Mouse (Mus musculus): ENCODE data around the gene Zfp750. TPM values are rescaled to one million over a fixed set of nuclear protein-coding genes. Genes with fewer than 3 reads are reported as not detected.

Zfp750 gene
- 0.34 and 0.66 TPM in 2 replicates for polyA plus RNA-seq (2015; fragmentation: Nextera tagmentation; extraction: Ambion mirVana)

DNA sequence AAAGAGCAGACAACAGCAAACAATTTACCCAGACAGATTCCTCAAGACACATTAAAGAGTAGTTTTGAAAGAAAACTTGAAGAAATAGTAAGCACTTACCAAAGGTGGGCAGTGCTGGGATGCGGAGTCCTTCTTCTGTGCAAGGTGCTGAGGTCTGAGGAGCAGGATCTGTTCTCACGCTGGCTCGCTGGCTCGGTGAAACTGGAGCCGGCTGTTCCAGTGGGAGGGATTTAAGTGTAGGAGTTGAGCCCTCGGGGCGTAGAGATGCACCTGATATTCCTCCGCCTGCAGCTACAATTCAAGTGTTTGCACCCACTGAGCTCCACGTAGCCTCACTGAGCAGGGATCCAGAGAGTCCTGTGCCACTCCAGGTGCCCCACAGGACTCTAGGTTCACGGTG lies at the start of gene Zfp750:
Zfp750 (minus strand) TSS at position 203 of the 400 bp plus-strand sequence.
- no peaks in the 10 kb centered on the region for H3K27me3 ChIP-seq (replicated peaks; ENCODE audit: control insufficient read depth, insufficient read depth, low read length)
- H3K4me3 ChIP-seq (replicated peaks; ENCODE audit: low read length): no peak within 1 kb of the TSS
- no peak for ATAC-seq
- H3K9ac ChIP-seq (replicated peaks; ENCODE audit: low read depth, low read length): no peak within 1 kb of the TSS
- H3K4me1 ChIP-seq (replicated peaks; ENCODE audit: control insufficient read depth, insufficient read depth, low read length): 0 out of 2 replicates have a peak, but pooled peaks cover 3% of the 10 kb centered on the region
- H3K9me3 ChIP-seq (ENCODE audit: control insufficient read depth, low read length): no peaks in the 10 kb centered on the region
- H3K27ac ChIP-seq (ENCODE audit: low read length): no peak within 1 kb of the TSS
- WGBS: 42% methylated on average over 10 of the region's 10 CpGs
- H3K36me3 ChIP-seq (ENCODE audit: control insufficient read depth, insufficient read depth): no peaks in the 10 kb centered on the region
- no peak within 1 kb of the TSS for H3K4me2 ChIP-seq (ENCODE audit: low read length)

DNA sequence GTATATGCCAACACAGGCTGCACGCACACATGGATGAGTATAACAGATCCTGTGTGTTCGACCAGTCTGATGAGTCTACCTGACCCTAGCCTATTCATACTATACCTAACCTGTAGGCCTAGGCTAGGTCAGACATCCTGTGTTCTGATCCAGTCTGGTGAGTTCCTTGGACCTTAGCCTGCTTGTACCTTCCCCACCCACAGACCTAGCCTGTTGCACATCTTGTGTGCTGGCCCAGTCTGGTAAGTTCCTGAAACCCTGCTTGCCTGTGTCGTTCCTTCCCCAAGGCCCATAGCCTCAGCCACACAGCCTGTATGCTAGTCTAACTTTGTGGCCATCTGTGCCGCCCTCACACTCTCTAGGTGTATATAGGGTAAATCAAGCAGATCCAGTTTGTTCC lies 45.1 kb upstream of the Zfp750 start:
- Histone ChIP-seq H3K9ac (replicated peaks; ENCODE audit: low read depth, low read length) (no peak overlapping the region), H3K27ac (ENCODE audit: low read length) (no peak overlapping the region), H3K4me3 (replicated peaks; ENCODE audit: low read length) (no peak overlapping the region), H3K4me1 (replicated peaks; ENCODE audit: control insufficient read depth, insufficient read depth, low read length) (no peaks in the 10 kb centered on the region), H3K9me3 (ENCODE audit: control insufficient read depth, low read length) (no peaks in the 10 kb centered on the region), H3K36me3 (ENCODE audit: control insufficient read depth, insufficient read depth) (no peaks in the 10 kb centered on the region), H3K4me2 (ENCODE audit: low read length) (no peak overlapping the region), H3K27me3 (replicated peaks; ENCODE audit: control insufficient read depth, insufficient read depth, low read length) (no peaks in the 10 kb centered on the region)
- no peak for ATAC-seq
- WGBS: 96% methylated on average over 4 of the region's 4 CpGs

- no peaks in the 10 kb centered on the region for H3K36me3 ChIP-seq (ENCODE audit: control insufficient read depth, insufficient read depth)
- H3K9me3 ChIP-seq (ENCODE audit: control insufficient read depth, low read length): no peaks in the 10 kb centered on the region
- no peak overlapping the region for H3K4me3 ChIP-seq (replicated peaks; ENCODE audit: low read length)
- no peaks in the 10 kb centered on the region for H3K27me3 ChIP-seq (replicated peaks; ENCODE audit: control insufficient read depth, insufficient read depth, low read length)
- ATAC-seq: no peak
- WGBS: 88% methylated on average over 5 of the region's 5 CpGs
- H3K27ac ChIP-seq (ENCODE audit: low read length): no peak overlapping the region
- H3K4me2 ChIP-seq (ENCODE audit: low read length): no peak overlapping the region
- no peaks in the 10 kb centered on the region for H3K4me1 ChIP-seq (replicated peaks; ENCODE audit: control insufficient read depth, insufficient read depth, low read length)
- no peak overlapping the region for H3K9ac ChIP-seq (replicated peaks; ENCODE audit: low read depth, low read length)
These were observed 44.2 kb upstream of the Zfp750 start for GRCm38 (mm10) chr11:121563312-121563711.

DNA sequence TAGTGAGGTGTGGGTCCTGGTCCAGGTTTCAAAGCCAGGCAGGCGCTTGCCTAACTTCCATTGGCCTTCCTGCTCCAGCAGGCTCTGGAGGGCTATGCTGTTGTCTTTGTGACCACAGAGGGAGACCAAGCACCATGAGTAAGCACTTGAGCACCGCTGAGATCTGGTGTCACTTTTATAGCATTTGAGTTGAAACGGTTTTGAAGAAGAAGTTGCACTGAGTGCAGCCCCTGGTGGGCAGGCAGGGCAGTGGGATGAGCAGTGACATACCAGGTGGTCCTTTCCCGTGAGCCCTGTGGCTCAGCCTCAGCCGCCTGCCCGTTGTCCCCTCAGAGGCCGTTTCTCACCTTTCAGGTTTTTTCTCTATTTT lies 41.1 kb upstream of the Zfp750 start:
- H3K4me1 ChIP-seq (replicated peaks; ENCODE audit: control insufficient read depth, insufficient read depth, low read length): no peaks in the 10 kb centered on the region
- H3K9me3 ChIP-seq (ENCODE audit: control insufficient read depth, low read length): no peaks in the 10 kb centered on the region
- ATAC-seq: no peak
- no peak overlapping the region for H3K4me2 ChIP-seq (ENCODE audit: low read length)
- H3K27me3 ChIP-seq (replicated peaks; ENCODE audit: control insufficient read depth, insufficient read depth, low read length): no peaks in the 10 kb centered on the region
- H3K36me3 ChIP-seq (ENCODE audit: control insufficient read depth, insufficient read depth): no peaks in the 10 kb centered on the region
- H3K27ac ChIP-seq (ENCODE audit: low read length): no peak overlapping the region
- no peak overlapping the region for H3K9ac ChIP-seq (replicated peaks; ENCODE audit: low read depth, low read length)
- WGBS: 85% methylated on average over 7 of the region's 7 CpGs
- H3K4me3 ChIP-seq (replicated peaks; ENCODE audit: low read length): no peak overlapping the region

DNA sequence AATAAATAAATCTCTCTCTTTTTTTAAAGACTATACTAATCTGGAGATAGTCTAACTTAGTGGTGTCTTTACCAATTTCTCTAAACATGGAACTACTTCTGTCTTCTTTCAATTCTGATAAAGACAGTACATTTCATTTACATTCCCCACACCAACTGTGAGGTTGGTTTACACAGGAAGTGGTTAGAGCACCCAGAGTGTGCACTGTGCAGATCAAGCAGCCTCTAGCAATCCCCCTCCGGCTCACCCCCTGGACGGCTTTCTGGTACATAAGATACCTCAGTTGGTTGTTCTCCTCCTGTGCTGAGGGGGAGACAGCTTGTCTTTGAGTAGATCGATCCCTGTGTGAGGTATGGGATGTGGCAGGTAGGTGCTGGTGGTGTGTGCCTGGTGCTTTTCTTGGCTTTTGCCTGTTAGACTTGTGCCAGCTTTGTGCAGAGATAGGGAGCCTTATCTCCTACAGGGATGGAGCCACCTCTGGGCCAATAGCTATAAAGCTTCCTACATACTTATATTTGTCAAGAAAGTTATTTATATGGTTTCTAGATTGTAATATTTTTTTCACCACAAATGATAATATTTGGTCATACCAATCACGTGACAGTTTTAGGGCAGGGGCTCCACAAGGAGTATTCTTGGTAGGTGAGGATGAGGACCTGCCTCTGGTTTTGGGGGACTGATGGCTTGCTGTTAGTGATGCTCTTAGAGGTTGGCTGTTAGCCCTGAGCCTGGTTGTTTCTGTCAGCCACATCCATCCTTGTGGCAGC lies 40.6 kb upstream of the Zfp750 start:
- H3K9me3 ChIP-seq (ENCODE audit: control insufficient read depth, low read length): no peaks in the 10 kb centered on the region
- H3K36me3 ChIP-seq (ENCODE audit: control insufficient read depth, insufficient read depth): no peaks in the 10 kb centered on the region
- no peak overlapping the region for H3K9ac ChIP-seq (replicated peaks; ENCODE audit: low read depth, low read length)
- no peak overlapping the region for H3K27ac ChIP-seq (ENCODE audit: low read length)
- ATAC-seq: no peak
- no peak overlapping the region for H3K4me3 ChIP-seq (replicated peaks; ENCODE audit: low read length)
- H3K4me2 ChIP-seq (ENCODE audit: low read length): no peak overlapping the region
- H3K27me3 ChIP-seq (replicated peaks; ENCODE audit: control insufficient read depth, insufficient read depth, low read length): no peaks in the 10 kb centered on the region
- 93% methylated on average over 4 of the region's 4 CpGs for WGBS
- no peaks in the 10 kb centered on the region for H3K4me1 ChIP-seq (replicated peaks; ENCODE audit: control insufficient read depth, insufficient read depth, low read length)

GRCm38 (mm10) chr11:121558522-121558921 lies 39.4 kb upstream of the Zfp750 start:
- ATAC-seq: no peak
- Histone ChIP-seq H3K9me3 (ENCODE audit: control insufficient read depth, low read length) (no peaks in the 10 kb centered on the region), H3K4me1 (replicated peaks; ENCODE audit: control insufficient read depth, insufficient read depth, low read length) (no peaks in the 10 kb centered on the region), H3K27me3 (replicated peaks; ENCODE audit: control insufficient read depth, insufficient read depth, low read length) (no peaks in the 10 kb centered on the region), H3K36me3 (ENCODE audit: control insufficient read depth, insufficient read depth) (no peaks in the 10 kb centered on the region), H3K9ac (replicated peaks; ENCODE audit: low read depth, low read length) (no peak overlapping the region), H3K4me2 (ENCODE audit: low read length) (no peak overlapping the region), H3K27ac (ENCODE audit: low read length) (no peak overlapping the region), H3K4me3 (replicated peaks; ENCODE audit: low read length) (no peak overlapping the region)
- WGBS: 96% methylated on average over 3 of the region's 3 CpGs

- 100% methylated on average over 1 of the region's 1 CpGs for WGBS
- Histone ChIP-seq H3K4me2 (ENCODE audit: low read length) (no peak overlapping the region), H3K27ac (ENCODE audit: low read length) (no peak overlapping the region), H3K9me3 (ENCODE audit: control insufficient read depth, low read length) (no peaks in the 10 kb centered on the region), H3K27me3 (replicated peaks; ENCODE audit: control insufficient read depth, insufficient read depth, low read length) (no peaks in the 10 kb centered on the region), H3K4me3 (replicated peaks; ENCODE audit: low read length) (no peak overlapping the region), H3K36me3 (ENCODE audit: control insufficient read depth, insufficient read depth) (no peaks in the 10 kb centered on the region), H3K4me1 (replicated peaks; ENCODE audit: control insufficient read depth, insufficient read depth, low read length) (no peaks in the 10 kb centered on the region), H3K9ac (replicated peaks; ENCODE audit: low read depth, low read length) (no peak overlapping the region)
- no peak for ATAC-seq
These were observed 38.8 kb upstream of the Zfp750 start for GRCm38 (mm10) chr11:121557946-121558345.

- H3K4me1 ChIP-seq (replicated peaks; ENCODE audit: control insufficient read depth, insufficient read depth, low read length): no peaks in the 10 kb centered on the region
- H3K36me3 ChIP-seq (ENCODE audit: control insufficient read depth, insufficient read depth): no peaks in the 10 kb centered on the region
- no peak overlapping the region for H3K27ac ChIP-seq (ENCODE audit: low read length)
- H3K4me3 ChIP-seq (replicated peaks; ENCODE audit: low read length): no peak overlapping the region
- 76% methylated on average over 1 of the region's 1 CpGs for WGBS
- no peak overlapping the region for H3K4me2 ChIP-seq (ENCODE audit: low read length)
- H3K9ac ChIP-seq (replicated peaks; ENCODE audit: low read depth, low read length): no peak overlapping the region
- H3K9me3 ChIP-seq (ENCODE audit: control insufficient read depth, low read length): no peaks in the 10 kb centered on the region
- ATAC-seq: no peak
- H3K27me3 ChIP-seq (replicated peaks; ENCODE audit: control insufficient read depth, insufficient read depth, low read length): no peaks in the 10 kb centered on the region
These were observed 37.6 kb upstream of the Zfp750 start for GRCm38 (mm10) chr11:121556727-121557126.

DNA sequence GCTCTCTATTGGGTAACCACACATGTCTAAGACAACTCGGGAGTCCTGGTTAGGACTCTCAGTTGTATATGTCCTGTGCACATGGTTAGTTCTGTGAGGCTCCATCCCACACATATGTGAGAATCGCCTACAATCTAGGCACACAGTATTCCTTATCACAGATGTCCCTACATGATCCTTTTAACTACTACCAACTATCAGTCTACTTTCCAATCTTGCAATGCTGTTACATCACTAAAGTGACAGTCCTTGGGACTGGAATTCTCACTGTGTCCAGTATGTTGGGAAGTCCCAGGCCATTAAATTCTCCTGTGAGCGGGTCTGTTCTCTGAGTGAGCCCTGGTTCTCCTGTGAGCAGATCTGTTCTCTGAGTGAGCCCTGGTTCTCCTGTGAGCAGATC lies 34.3 kb upstream of the Zfp750 start:
- H3K4me3 ChIP-seq (replicated peaks; ENCODE audit: low read length): no peak overlapping the region
- 94% methylated on average over 3 of the region's 3 CpGs for WGBS
- no peak overlapping the region for H3K9ac ChIP-seq (replicated peaks; ENCODE audit: low read depth, low read length)
- no peak overlapping the region for H3K4me2 ChIP-seq (ENCODE audit: low read length)
- H3K4me1 ChIP-seq (replicated peaks; ENCODE audit: control insufficient read depth, insufficient read depth, low read length): peaks cover 19% of the 10 kb centered on the region
- no peak for ATAC-seq
- H3K27ac ChIP-seq (ENCODE audit: low read length): no peak overlapping the region
- no peaks in the 10 kb centered on the region for H3K27me3 ChIP-seq (replicated peaks; ENCODE audit: control insufficient read depth, insufficient read depth, low read length)
- no peaks in the 10 kb centered on the region for H3K36me3 ChIP-seq (ENCODE audit: control insufficient read depth, insufficient read depth)
- no peaks in the 10 kb centered on the region for H3K9me3 ChIP-seq (ENCODE audit: control insufficient read depth, low read length)

Measured in forebrain, embryonic 16.5 days (tissue).